29 mouse cellular contexts compared by ENCODE assay signal in the genomic region with DNA sequence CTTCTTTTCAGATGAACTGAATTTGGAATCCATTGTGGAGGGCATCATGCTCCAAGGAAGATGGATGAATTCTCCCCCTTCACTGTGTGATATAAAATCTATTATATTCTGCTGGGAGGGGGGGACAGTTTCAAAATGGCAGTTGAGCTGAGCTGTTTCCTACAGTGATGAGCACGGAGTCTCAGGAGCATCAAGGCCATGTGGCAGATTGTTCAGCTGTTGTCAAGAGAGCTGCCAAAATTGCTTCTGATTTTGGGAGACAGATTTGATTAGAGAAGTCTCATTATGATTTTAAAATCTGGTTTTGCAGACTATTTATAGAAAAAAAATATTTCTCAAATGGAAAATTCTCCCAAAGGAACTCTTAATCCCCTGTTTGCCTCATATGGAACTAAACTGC.
DNase-seq lines count a peak whose midpoint lies in the region; ATAC-seq and TF ChIP-seq lines count a peak whose summit lies in the region.
"Had no signal": no experiment of that assay in that cellular context is flagged by ENCODE, and none has a peak within 500 bp of the region (broad histone marks: within the 10 kb centered on the region; RNA-seq: fewer than 3 reads in every experiment).

No protein-coding gene starts in this region.

- H3K4me1 ChIP-seq in forebrain, embryonic 13.5 days = no peaks in the 10 kb centered on the region
- no peaks in the 10 kb centered on the region; the same call in 1 of the 2 replicates for H3K4me1 ChIP-seq in forebrain, embryonic 12.5 days
- H3K4me1 ChIP-seq in kidney, adult 2 months (ENCODE audit: control insufficient read depth, insufficient read depth, low read length) = no peaks in the 10 kb centered on the region
- no peaks in the 10 kb centered on the region for H3K4me1 ChIP-seq in liver, postnatal 0 days (ENCODE audit: insufficient read depth)
- H3K4me1 ChIP-seq: hindbrain, embryonic 10.5 days; hindbrain, embryonic 15.5 days; kidney, embryonic 15.5 days; limb, embryonic 10.5 days; limb, embryonic 15.5 days; liver, embryonic 13.5 days; neural tube, embryonic 13.5 days had no signal

- no peak overlapping the region for H3K9ac ChIP-seq in forebrain, embryonic 13.5 days
- H3K9ac ChIP-seq in forebrain, embryonic 12.5 days = no peak overlapping the region
- H3K9ac ChIP-seq in liver, postnatal 0 days (replicated peaks) = no peak overlapping the region
- H3K9ac ChIP-seq: hindbrain, embryonic 15.5 days; kidney, embryonic 15.5 days; limb, embryonic 15.5 days; liver, embryonic 13.5 days; midbrain, embryonic 13.5 days; neural tube, embryonic 13.5 days had no signal

- H3K36me3 ChIP-seq in forebrain, embryonic 13.5 days (ENCODE audit: poor library complexity, severe bottlenecking) = no peaks in the 10 kb centered on the region
- H3K36me3 ChIP-seq in forebrain, embryonic 12.5 days (replicated peaks) = no peaks in the 10 kb centered on the region
- H3K36me3 ChIP-seq in kidney, adult 2 months (ENCODE audit: control insufficient read depth, insufficient read depth, low read length) = no peaks in the 10 kb centered on the region
- H3K36me3 ChIP-seq in liver, postnatal 0 days (replicated peaks; ENCODE audit: insufficient read depth, low read length) = no peaks in the 10 kb centered on the region
- H3K36me3 ChIP-seq: hindbrain, embryonic 10.5 days; hindbrain, embryonic 15.5 days; kidney, embryonic 15.5 days; limb, embryonic 10.5 days; limb, embryonic 15.5 days; liver, embryonic 13.5 days; midbrain, embryonic 13.5 days; neural tube, embryonic 13.5 days had no signal

- no peaks in the 10 kb centered on the region for H3K27me3 ChIP-seq in forebrain, embryonic 13.5 days
- H3K27me3 ChIP-seq in forebrain, embryonic 12.5 days = no peaks in the 10 kb centered on the region
- H3K27me3 ChIP-seq in kidney, adult 2 months (replicated peaks; ENCODE audit: control insufficient read depth, insufficient read depth, low read length) = no peaks in the 10 kb centered on the region
- H3K27me3 ChIP-seq in liver, postnatal 0 days (ENCODE audit: insufficient read depth, low read length) = no peaks in the 10 kb centered on the region
- H3K27me3 ChIP-seq: CH12.LX; hindbrain, embryonic 15.5 days; kidney, embryonic 15.5 days; limb, embryonic 15.5 days; liver, embryonic 13.5 days; midbrain, embryonic 13.5 days; neural tube, embryonic 13.5 days had no signal

- no peak overlapping the region for H3K4me2 ChIP-seq in forebrain, embryonic 13.5 days
- H3K4me2 ChIP-seq in forebrain, embryonic 12.5 days = no peak overlapping the region
- no peak overlapping the region for H3K4me2 ChIP-seq in liver, postnatal 0 days (ENCODE audit: low read depth, low read length)
- H3K4me2 ChIP-seq: hindbrain, embryonic 15.5 days; kidney, embryonic 15.5 days; limb, embryonic 15.5 days; liver, embryonic 13.5 days; midbrain, embryonic 13.5 days; neural tube, embryonic 13.5 days had no signal

- no peak for TF ChIP-seq CTCF in kidney, adult 2 months (conservative IDR thresholded peaks at IDR 0.05; ENCODE audit: insufficient read depth, insufficient read length, low read depth, low read length)
- no peak for TF ChIP-seq CTCF in liver, postnatal 0 days (IDR thresholded peaks at IDR 0.05; ENCODE audit: low read depth)

- 0 out of 2 replicates have a peak, but pooled peaks have one; percentile 36 for ATAC-seq in forebrain, embryonic 13.5 days
- ATAC-seq in forebrain, embryonic 12.5 days (ENCODE audit: low FRiP score) = no peak
- ATAC-seq in liver, postnatal 0 days = no peak
- ATAC-seq: activated CD4-positive, CD25-positive, alpha-beta regulatory T cell, adult 4 months; inflammation-experienced regulatory T-cells, adult 6 months; midbrain, embryonic 13.5 days had no signal

- H3K4me3 ChIP-seq in forebrain, embryonic 13.5 days = no peak overlapping the region
- no peak overlapping the region for H3K4me3 ChIP-seq in forebrain, embryonic 12.5 days (replicated peaks)
- H3K4me3 ChIP-seq in kidney, adult 2 months (ENCODE audit: insufficient read depth, low read depth, low read length) = no peak overlapping the region
- H3K4me3 ChIP-seq in liver, postnatal 0 days (ENCODE audit: low read depth, low read length) = no peak overlapping the region
- H3K4me3 ChIP-seq: erythroblast, embryonic 14.5 days; hindbrain, embryonic 10.5 days; hindbrain, embryonic 15.5 days; kidney, embryonic 15.5 days; limb, embryonic 10.5 days; limb, embryonic 15.5 days; liver, embryonic 13.5 days; midbrain, embryonic 13.5 days; neural tube, embryonic 13.5 days had no signal

- H3K9me3 ChIP-seq in forebrain, embryonic 13.5 days (replicated peaks) = no peaks in the 10 kb centered on the region
- H3K9me3 ChIP-seq in forebrain, embryonic 12.5 days = no peaks in the 10 kb centered on the region
- H3K9me3 ChIP-seq in liver, postnatal 0 days (ENCODE audit: low read length) = no peaks in the 10 kb centered on the region
- H3K9me3 ChIP-seq: hindbrain, embryonic 10.5 days; hindbrain, embryonic 15.5 days; kidney, embryonic 15.5 days; limb, embryonic 10.5 days; limb, embryonic 15.5 days; liver, embryonic 13.5 days; midbrain, embryonic 13.5 days; neural tube, embryonic 13.5 days had no signal

- no peak overlapping the region for H3K27ac ChIP-seq in forebrain, embryonic 13.5 days
- H3K27ac ChIP-seq in forebrain, embryonic 12.5 days = no peak overlapping the region
- no peak overlapping the region for H3K27ac ChIP-seq in kidney, adult 2 months (ENCODE audit: insufficient read depth, low read depth, low read length)
- H3K27ac ChIP-seq in liver, postnatal 0 days (ENCODE audit: low read depth) = no peak overlapping the region
- H3K27ac ChIP-seq: hindbrain, embryonic 10.5 days; hindbrain, embryonic 15.5 days; kidney, embryonic 15.5 days; limb, embryonic 10.5 days; limb, embryonic 15.5 days; liver, embryonic 13.5 days; macrophage; midbrain, embryonic 13.5 days; neural tube, embryonic 13.5 days had no signal

- peak; percentile 6 for DNase-seq in brain, embryonic 18.5 days (ENCODE audit: low read depth, low spot score)
- peak; percentile 46 to 50 for DNase-seq in layer of hippocampus, adult 8-10 months (ENCODE audit: low spot score in 2 of 2)
- peak; percentile 12 for DNase-seq in telencephalon, adult 2 months (ENCODE audit: low read depth, low spot score)
- DNase-seq in kidney, adult 2 months = no peak
- no peak for DNase-seq in liver, postnatal 0 days
- DNase-seq: adrenal gland, adult 2 months; adrenal gland, postnatal 36 days; cerebellum, adult 11 months; cerebellum, adult 9-10 months; heart, postnatal 14 days; kidney, adult 11 months; kidney, postnatal 25 days; liver, embryonic 13.5 days; lung, adult 2 months; lung, postnatal 10 days had no signal

- TF ChIP-seq EP300 in liver, postnatal 0 days (IDR thresholded peaks at IDR 0.05; ENCODE audit: low read depth) = no peak

- WGBS in forebrain, embryonic 13.5 days = 76% methylated on average over 1 of the region's 1 CpGs
- 69% methylated on average over 1 of the region's 1 CpGs for WGBS in forebrain, embryonic 12.5 days
- WGBS in kidney, adult 2 months = 100% methylated on average over 1 of the region's 1 CpGs
- WGBS in liver, postnatal 0 days (ENCODE audit: insufficient replicate concordance) = 71% methylated on average over 1 of the region's 1 CpGs

- no peak for TF ChIP-seq POLR2A in kidney, adult 2 months (IDR thresholded peaks at IDR 0.05; ENCODE audit: low read depth, low read length)

Comparison
In these comparisons a context has a peak if more than half of its experiments do, and no peak if none do; other contexts are left out.
1. DNase-seq: peak in brain, embryonic 18.5 days (single experiment), layer of hippocampus, adult 8-10 months (2 of 2) and telencephalon, adult 2 months (single experiment); none in kidney, adult 2 months (single experiment) and liver, postnatal 0 days (single experiment).